Mouse (Mus musculus): ENCODE measurements around the gene Rbfox1. TPM values are rescaled to one million over a fixed set of nuclear protein-coding genes. Genes with fewer than 3 reads are reported as not detected.
A peak's percentile ranks its signal among the peaks of the same experiment; 100 is the strongest.

Gene Rbfox1
- polyA plus RNA-seq, 1 experiment from 2014 or later, result 14.6 TPM

- 86% methylated on average over 2 of the region's 2 CpGs for WGBS
- no peaks in the 10 kb centered on the region for H3K9me3 ChIP-seq
- no peak overlapping the region for H3K4me3 ChIP-seq
- DNase-seq (ENCODE audit: low spot score), result no peak
- H3K4me1 ChIP-seq (replicated peaks), result no peaks in the 10 kb centered on the region
- H3K27ac ChIP-seq, result no peak overlapping the region
- H3K27me3 ChIP-seq (ENCODE audit: insufficient read depth, poor library complexity, severe bottlenecking), result no peaks in the 10 kb centered on the region
- no peaks in the 10 kb centered on the region for H3K36me3 ChIP-seq
Measured at GRCm38 (mm10) chr16:6949666-6950065, 1064.5 kb downstream of the Rbfox1 start.

DNA sequence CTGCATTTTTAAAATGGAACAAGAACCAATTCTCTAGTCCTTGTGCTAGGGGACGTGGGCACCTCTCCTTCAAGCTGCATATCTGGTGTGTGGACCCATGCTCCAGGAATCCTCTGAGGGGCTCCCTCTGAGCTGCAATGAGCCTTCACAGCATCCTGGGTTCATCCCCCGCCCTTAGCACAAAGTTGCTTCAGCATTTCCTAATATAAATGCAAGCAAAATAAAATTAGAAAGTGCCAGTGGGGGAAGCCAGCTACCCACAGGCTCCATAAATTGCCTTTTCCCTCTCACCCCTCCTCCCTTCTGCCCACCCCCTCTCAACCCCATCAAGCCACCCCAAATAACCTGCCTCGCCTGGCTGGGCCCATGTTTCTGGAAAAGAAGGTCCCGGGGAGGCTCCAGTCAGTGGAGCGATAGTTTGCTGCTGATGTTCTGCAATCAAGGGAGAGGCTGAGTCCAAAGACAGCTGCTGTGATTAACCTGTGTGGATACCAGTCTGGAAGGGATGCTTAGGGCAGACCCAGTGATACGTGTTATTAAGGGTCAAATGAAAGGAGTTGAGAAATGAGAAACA lies 1070.0 kb downstream of the Rbfox1 start:
- peaks cover 9% of the 10 kb centered on the region; the same call in 1 of the 2 replicates for H3K27me3 ChIP-seq (ENCODE audit: insufficient read depth, poor library complexity, severe bottlenecking)
- H3K4me1 ChIP-seq (replicated peaks), result no peaks in the 10 kb centered on the region
- H3K27ac ChIP-seq, result no peak overlapping the region
- no peak overlapping the region for H3K4me3 ChIP-seq
- no peaks in the 10 kb centered on the region for H3K36me3 ChIP-seq
- WGBS, result 80% methylated on average over 6 of the region's 6 CpGs
- no peaks in the 10 kb centered on the region; the same call in 1 of the 2 replicates for H3K9me3 ChIP-seq
- no peak for DNase-seq (ENCODE audit: low spot score)

DNA sequence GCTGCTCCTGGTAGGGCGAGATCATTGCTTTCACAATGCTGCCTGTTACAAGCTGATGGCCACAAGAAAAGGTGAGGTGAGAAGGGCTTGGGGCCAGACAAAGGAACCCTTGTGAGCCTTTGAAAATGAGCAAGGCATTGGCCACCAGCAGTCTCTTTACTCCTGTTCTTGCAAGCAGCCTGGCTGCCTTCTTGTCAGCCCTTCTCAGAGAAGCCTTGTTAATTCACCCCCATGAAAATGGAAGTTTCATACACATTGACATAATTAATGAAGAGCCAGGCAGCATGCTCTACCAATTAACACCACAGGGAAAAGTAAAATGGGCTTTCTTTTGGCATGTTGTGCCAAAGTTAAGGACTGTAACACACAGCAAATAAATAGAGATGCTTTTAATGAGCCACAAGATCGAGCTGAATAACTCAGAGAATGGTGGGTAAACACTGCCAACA lies 1076.8 kb downstream of the Rbfox1 start:
- Histone ChIP-seq H3K4me1 (replicated peaks) (peaks cover 34% of the 10 kb centered on the region), H3K4me3 (no peak overlapping the region)
- WGBS, result 26% methylated on average over 2 of the region's 2 CpGs

DNA sequence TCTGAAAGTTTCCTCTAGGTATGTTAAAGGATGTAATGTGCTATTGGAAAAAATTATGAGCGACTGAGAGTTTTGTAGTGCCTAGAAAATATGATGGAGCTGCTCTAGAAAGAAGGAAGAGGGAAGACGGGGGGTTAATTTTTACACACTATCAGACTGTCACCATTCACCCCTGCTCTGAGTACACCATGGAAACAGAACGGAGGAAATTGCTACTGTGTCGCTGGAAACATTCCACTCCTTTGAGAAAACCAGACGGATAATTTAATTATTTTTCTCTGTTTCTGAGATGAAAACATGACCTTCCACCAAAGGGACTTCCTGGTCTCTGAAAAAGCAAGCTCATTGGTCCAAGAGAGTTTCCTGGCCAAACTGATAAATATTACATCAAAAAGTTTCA lies 1077.4 kb downstream of the Rbfox1 start:
- Histone ChIP-seq H3K27me3 (ENCODE audit: insufficient read depth, poor library complexity, severe bottlenecking) (peaks cover 28% of the 10 kb centered on the region), H3K36me3 (no peaks in the 10 kb centered on the region), H3K9me3 (no peaks in the 10 kb centered on the region; the same call in 1 of the 2 replicates), H3K27ac (no peak overlapping the region), H3K4me3 (no peak overlapping the region), H3K4me1 (replicated peaks) (peaks cover 34% of the 10 kb centered on the region)
- 40% methylated on average over 5 of the region's 5 CpGs for WGBS
- no peak for DNase-seq (ENCODE audit: low spot score)

More for the DNA sequence above, 1076.8 kb downstream of the Rbfox1 start:
- no peak overlapping the region for H3K27ac ChIP-seq
- peak; percentile 21 for DNase-seq (ENCODE audit: low spot score)
- H3K27me3 ChIP-seq (ENCODE audit: insufficient read depth, poor library complexity, severe bottlenecking), result peaks cover 28% of the 10 kb centered on the region
- no peaks in the 10 kb centered on the region for H3K36me3 ChIP-seq
- H3K9me3 ChIP-seq, result no peaks in the 10 kb centered on the region; the same call in 1 of the 2 replicates

DNA sequence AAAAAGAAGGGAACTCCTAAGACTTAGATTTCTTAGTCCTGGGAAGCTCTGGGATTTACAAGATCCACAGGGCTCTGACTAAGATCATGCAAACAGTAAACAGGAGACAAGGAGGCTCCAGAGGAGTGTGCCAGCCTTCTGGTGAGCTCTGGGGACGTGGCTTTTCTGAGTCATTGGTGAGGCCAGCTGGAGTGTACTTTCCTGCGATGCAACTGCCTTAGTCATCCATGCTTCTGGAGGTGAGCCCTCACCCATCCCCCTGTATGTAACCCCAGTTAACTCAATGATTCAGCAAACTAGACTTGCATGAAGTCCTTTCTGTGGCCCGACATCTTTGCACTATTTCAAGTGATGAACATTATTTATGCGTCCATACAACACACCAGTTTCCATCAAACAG lies 1078.4 kb downstream of the Rbfox1 start:
- no peak for DNase-seq (ENCODE audit: low spot score)
- H3K4me1 ChIP-seq (replicated peaks), result peaks cover 34% of the 10 kb centered on the region
- H3K9me3 ChIP-seq, result no peaks in the 10 kb centered on the region
- no peaks in the 10 kb centered on the region for H3K36me3 ChIP-seq
- peaks cover 28% of the 10 kb centered on the region for H3K27me3 ChIP-seq (ENCODE audit: insufficient read depth, poor library complexity, severe bottlenecking)
- H3K4me3 ChIP-seq, result no peak overlapping the region
- WGBS, result 78% methylated on average over 4 of the region's 4 CpGs
- H3K27ac ChIP-seq, result no peak overlapping the region

DNA sequence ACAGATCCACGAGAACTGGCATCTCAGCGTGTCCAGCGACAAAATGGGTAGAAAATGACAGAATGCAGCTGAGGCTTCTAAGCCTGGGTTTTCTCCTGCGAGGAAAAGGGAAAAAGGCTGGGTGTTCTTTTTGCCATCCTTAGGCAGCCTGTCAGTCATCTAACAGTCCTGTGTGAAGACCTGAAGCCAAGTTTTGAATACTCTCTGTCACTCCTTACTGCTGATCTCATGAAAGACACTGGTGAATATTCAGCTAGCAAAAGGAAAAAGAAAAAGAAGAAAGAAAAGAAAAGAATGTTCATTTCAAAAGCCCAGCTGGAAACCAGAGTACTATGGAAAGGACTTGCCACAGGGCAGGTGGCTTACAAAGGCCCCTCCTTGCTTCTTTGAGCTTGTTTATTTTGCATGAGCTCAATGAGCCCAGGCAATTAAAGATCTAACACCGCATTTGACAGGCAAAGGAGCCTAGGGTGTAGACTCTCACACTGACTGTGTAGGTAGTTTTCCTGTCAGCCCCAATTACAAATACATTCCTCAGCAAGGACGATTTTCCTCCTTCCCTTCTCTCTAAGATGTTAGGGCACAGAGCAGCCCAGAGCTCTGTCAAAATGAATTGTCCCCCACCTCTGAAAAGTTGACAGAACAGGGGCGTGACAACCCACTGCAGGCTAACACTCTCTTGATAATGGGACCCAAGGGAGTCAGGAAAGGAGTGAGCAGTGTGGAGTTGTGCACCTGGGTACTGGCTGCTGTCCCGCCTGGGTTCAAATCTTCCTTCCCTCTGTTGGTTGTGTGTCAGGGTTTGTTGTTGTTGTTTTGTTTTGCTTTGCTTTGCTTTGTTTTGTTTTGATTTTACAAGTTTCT lies 1079.8 kb downstream of the Rbfox1 start:
- Histone ChIP-seq H3K27ac (no peak overlapping the region), H3K36me3 (no peaks in the 10 kb centered on the region)

GRCm38 (mm10) chr16:6969986-6970385 lies 1084.8 kb downstream of the Rbfox1 start:
- Histone ChIP-seq H3K4me3 (no peak overlapping the region), H3K36me3 (no peaks in the 10 kb centered on the region), H3K4me1 (replicated peaks) (peaks cover 9% of the 10 kb centered on the region), H3K27me3 (ENCODE audit: insufficient read depth, poor library complexity, severe bottlenecking) (no peaks in the 10 kb centered on the region; the same call in 1 of the 2 replicates), H3K9me3 (no peaks in the 10 kb centered on the region), H3K27ac (no peak overlapping the region)
- WGBS, result 72% methylated on average over 4 of the region's 4 CpGs
- DNase-seq (ENCODE audit: low spot score), result no peak

More for the DNA sequence above, 1079.8 kb downstream of the Rbfox1 start:
- WGBS, result 5% methylated on average over 8 of the region's 8 CpGs
- H3K4me1 ChIP-seq (replicated peaks), result peaks cover 34% of the 10 kb centered on the region
- no peak for DNase-seq (ENCODE audit: low spot score)
- H3K9me3 ChIP-seq, result no peaks in the 10 kb centered on the region
- H3K4me3 ChIP-seq, result no peak overlapping the region
- H3K27me3 ChIP-seq (ENCODE audit: insufficient read depth, poor library complexity, severe bottlenecking), result peaks cover 19% of the 10 kb centered on the region

- H3K36me3 ChIP-seq, result no peaks in the 10 kb centered on the region
- H3K27me3 ChIP-seq (ENCODE audit: insufficient read depth, poor library complexity, severe bottlenecking), result no peaks in the 10 kb centered on the region
- H3K4me3 ChIP-seq, result no peak overlapping the region
- WGBS, result 80% methylated on average over 7 of the region's 7 CpGs
- no peaks in the 10 kb centered on the region for H3K4me1 ChIP-seq (replicated peaks)
- no peaks in the 10 kb centered on the region for H3K9me3 ChIP-seq
- H3K27ac ChIP-seq, result no peak overlapping the region
- DNase-seq (ENCODE audit: low spot score), result no peak
Measured at GRCm38 (mm10) chr16:6976341-6976740, 1091.2 kb downstream of the Rbfox1 start.

DNA sequence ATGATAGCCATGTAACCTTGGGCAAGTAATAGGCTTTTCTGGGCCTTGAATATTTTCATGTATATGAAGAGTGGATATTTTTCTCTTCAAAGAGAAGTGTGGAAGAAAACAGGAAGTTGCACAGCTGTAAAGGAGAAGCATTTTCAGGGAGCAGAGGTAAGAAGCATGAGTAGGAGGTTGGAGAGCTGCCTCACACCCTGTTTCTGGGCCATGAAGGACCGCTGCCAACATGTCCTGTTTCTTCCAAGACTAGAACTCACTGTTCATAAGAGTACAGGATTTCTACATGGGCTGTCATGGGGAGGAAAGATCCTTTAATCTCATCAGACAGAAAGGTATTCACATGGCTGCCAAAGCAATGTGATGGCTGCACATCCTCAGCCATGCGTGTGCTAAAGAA lies 1098.8 kb downstream of the Rbfox1 start:
- Histone ChIP-seq H3K36me3 (no peaks in the 10 kb centered on the region), H3K27me3 (ENCODE audit: insufficient read depth, poor library complexity, severe bottlenecking) (no peaks in the 10 kb centered on the region), H3K9me3 (no peaks in the 10 kb centered on the region), H3K27ac (no peak overlapping the region), H3K4me1 (replicated peaks) (no peaks in the 10 kb centered on the region), H3K4me3 (no peak overlapping the region)
- no peak for DNase-seq (ENCODE audit: low spot score)
- WGBS, result 88% methylated on average over 2 of the region's 2 CpGs

GRCm38 (mm10) chr16:6986031-6986430 lies 1100.9 kb downstream of the Rbfox1 start:
- DNase-seq (ENCODE audit: low spot score), result no peak
- H3K36me3 ChIP-seq, result no peaks in the 10 kb centered on the region
- no peak overlapping the region for H3K27ac ChIP-seq
- H3K4me3 ChIP-seq, result no peak overlapping the region
- no peaks in the 10 kb centered on the region for H3K4me1 ChIP-seq (replicated peaks)
- no peaks in the 10 kb centered on the region for H3K27me3 ChIP-seq (ENCODE audit: insufficient read depth, poor library complexity, severe bottlenecking)
- no peaks in the 10 kb centered on the region for H3K9me3 ChIP-seq

DNA sequence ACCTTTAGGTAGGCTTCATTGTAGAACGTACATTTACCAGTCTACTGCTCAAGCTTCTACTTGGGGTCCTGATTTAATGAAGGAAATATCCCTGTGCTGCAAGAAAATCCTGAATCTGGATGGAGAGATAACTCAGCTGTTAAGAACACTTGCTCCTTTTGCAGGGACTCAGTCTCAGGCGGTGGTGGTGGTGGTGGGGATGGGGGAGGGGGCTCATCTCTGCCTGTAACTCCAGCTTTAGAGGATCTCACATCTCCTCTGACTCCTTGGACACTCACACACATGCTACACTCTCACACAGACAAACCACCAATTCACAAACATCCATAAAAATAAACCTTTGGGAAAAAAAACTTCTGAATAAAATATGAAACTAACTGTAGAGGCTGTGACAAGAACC lies 1101.3 kb downstream of the Rbfox1 start:
- 75% methylated on average over 2 of the region's 2 CpGs for WGBS
- no peaks in the 10 kb centered on the region for H3K36me3 ChIP-seq
- no peak overlapping the region for H3K27ac ChIP-seq
- H3K9me3 ChIP-seq, result peaks cover 2% of the 10 kb centered on the region; the same call in 1 of the 2 replicates
- no peak overlapping the region for H3K4me3 ChIP-seq
- no peak for DNase-seq (ENCODE audit: low spot score)
- H3K27me3 ChIP-seq (ENCODE audit: insufficient read depth, poor library complexity, severe bottlenecking), result no peaks in the 10 kb centered on the region
- no peaks in the 10 kb centered on the region for H3K4me1 ChIP-seq (replicated peaks)

DNA sequence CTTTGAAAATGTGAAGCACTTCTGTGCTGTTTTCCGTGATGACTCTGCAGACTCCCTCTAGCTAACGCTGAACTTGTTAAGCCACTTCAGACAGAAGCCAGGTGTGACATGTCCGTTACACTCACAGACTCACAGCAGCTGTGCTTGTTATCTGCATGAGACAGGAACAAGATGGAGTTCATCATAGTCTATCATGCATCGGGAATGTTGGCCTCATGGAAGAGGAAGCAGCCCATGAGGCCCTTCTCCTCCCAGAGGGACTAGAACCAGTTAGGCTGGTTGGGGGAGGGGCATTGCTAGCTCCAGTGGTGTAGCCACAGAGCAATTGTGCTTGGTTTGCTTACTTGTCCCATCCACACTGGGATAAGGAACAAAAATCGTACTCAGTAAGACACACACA lies 1107.1 kb downstream of the Rbfox1 start:
- Histone ChIP-seq H3K4me1 (replicated peaks) (0 out of 2 replicates have a peak, but pooled peaks cover 3% of the 10 kb centered on the region), H3K27me3 (ENCODE audit: insufficient read depth, poor library complexity, severe bottlenecking) (no peaks in the 10 kb centered on the region), H3K9me3 (peaks cover 6% of the 10 kb centered on the region), H3K36me3 (no peaks in the 10 kb centered on the region), H3K27ac (no peak overlapping the region), H3K4me3 (no peak overlapping the region)
- DNase-seq (ENCODE audit: low spot score), result no peak
- 93% methylated on average over 5 of the region's 5 CpGs for WGBS

GRCm38 (mm10) chr16:6993180-6993579 lies 1108.0 kb downstream of the Rbfox1 start:
- WGBS, result 39% methylated on average over 2 of the region's 2 CpGs
- 0 out of 2 replicates have a peak, but pooled peaks cover 3% of the 10 kb centered on the region for H3K4me1 ChIP-seq (replicated peaks)
- no peak overlapping the region for H3K27ac ChIP-seq
- no peak overlapping the region for H3K4me3 ChIP-seq
- H3K27me3 ChIP-seq (ENCODE audit: insufficient read depth, poor library complexity, severe bottlenecking), result no peaks in the 10 kb centered on the region
- DNase-seq (ENCODE audit: low spot score), result no peak
- no peaks in the 10 kb centered on the region for H3K36me3 ChIP-seq
- peaks cover 6% of the 10 kb centered on the region for H3K9me3 ChIP-seq

Measured in hindbrain, embryonic 10.5 days (tissue).